Mouse (Mus musculus) stomach, postnatal 0 days (tissue): ENCODE data around the gene Tmem109. TPM values are rescaled to one million over a fixed set of nuclear protein-coding genes. Genes with fewer than 3 reads are reported as not detected.

Experiments
- ATAC-seq: fragments of 200-750 bp; cut with Nextera tagmentation; 2 replicates; pipeline ENCODE4 v1.8.0; 2017; ENCODE audit not compliant: low FRiP score, low TSS enrichment
- DNase-seq: peaks from one replicate; pipeline ENCODE4 v3.0.0-alpha.2; 2016; ENCODE audit warnings: low spot score
- H3K27ac ChIP-seq: fragments of 300-500 bp; sonication (generic); replicated peaks from 2 replicates; pipeline ENCODE4 v1.5.1; 2014; ENCODE audit warnings: mild to moderate bottlenecking, control low read depth
- H3K27me3 ChIP-seq: fragments of 300-500 bp; sonication (generic); 2 replicates; pipeline ENCODE4 v1.6.1; 2014; ENCODE audit warnings: low read length; ENCODE audit not compliant: control insufficient read depth, insufficient read depth
- H3K36me3 ChIP-seq: fragments of 300-500 bp; sonication (generic); 2 replicates; pipeline ENCODE4 v1.6.1; 2014; ENCODE audit warnings: low read length, mixed read lengths; ENCODE audit not compliant: control insufficient read depth, insufficient read depth
- H3K4me1 ChIP-seq: fragments of 300-500 bp; sonication (generic); replicated peaks from 2 replicates; pipeline ENCODE4 v1.6.1; 2014; ENCODE audit warnings: antibody characterized with exemption; ENCODE audit not compliant: control insufficient read depth, insufficient read depth
- H3K4me2 ChIP-seq: fragments of 300-500 bp; sonication (generic); replicated peaks from 2 replicates; pipeline ENCODE4 v1.6.1; 2014; ENCODE audit warnings: low read depth, mild to moderate bottlenecking, control low read depth, moderate library complexity
- H3K4me3 ChIP-seq: fragments of 300-500 bp; sonication (generic); 2 replicates; pipeline ENCODE4 v1.5.1; 2014; ENCODE audit warnings: low read depth, low read length, control low read depth
- H3K9ac ChIP-seq: fragments of 300-500 bp; sonication (generic); 2 replicates; pipeline ENCODE4 v1.6.1; 2014; ENCODE audit warnings: mild to moderate bottlenecking, low read length, control low read depth, mixed read lengths
- H3K9me3 ChIP-seq: fragments of 300-500 bp; sonication (generic); 2 replicates; pipeline ENCODE4 v1.6.1; 2016; ENCODE audit warnings: low read length; ENCODE audit not compliant: control insufficient read depth
- CTCF ChIP-seq: IDR thresholded peaks from 2 replicates; pipeline ENCODE4 v1.5.1; 2016; ENCODE audit warnings: antibody characterized with exemption, low read depth, mild to moderate bottlenecking, moderate library complexity
- EP300 ChIP-seq: optimal IDR thresholded peaks from 2 replicates; pipeline ENCODE3; 2016; ENCODE audit warnings: antibody characterized with exemption
- WGBS: fragments of 180-500 bp; shearing (Covaris S2); extraction: QIAGEN DNeasy Blood & Tissue Kit; methylation state at CpG from one replicate; pipeline ENCODE4 v1.1.7; 2014; 5-methylcytosine and 5-hydroxymethylcytosine counted together
- polyA plus RNA-seq: library from polyadenylated mRNA; unstranded; fragments of >200 nt; fragmentation: Nextera tagmentation; extraction: Ambion mirVana; gene quantifications from 2 replicates; pipeline ENCODE4 v1.2.1, GENCODE M21; 2015

Tmem109 gene
- 176 and 186 TPM in 2 replicates for polyA plus RNA-seq

GRCm38 (mm10) chr19:10881426-10882154 is at the start of gene Tmem109:
TSS of gene Tmem109 (minus strand) at chr19:10882001.
- Histone ChIP-seq H3K4me1 (no peaks in the 10 kb centered on the region), H3K27ac (peak within 1 kb of the TSS; percentile 94), H3K4me2 (peak within 1 kb of the TSS; percentile 88), H3K9ac (peak within 1 kb of the TSS; percentile 73), H3K4me3 (peak within 1 kb of the TSS; percentile 64), H3K27me3 (no peaks in the 10 kb centered on the region), H3K9me3 (no peaks in the 10 kb centered on the region), H3K36me3 (no peaks in the 10 kb centered on the region)
- TF ChIP-seq EP300 (no peak), CTCF (peak; percentile 58)
- DNase-seq (peak; percentile 94), ATAC-seq (peak; percentile 84)
- WGBS: under 1% methylated on average over 49 of the region's 49 CpGs

- ATAC-seq: no peak
- Histone ChIP-seq H3K4me1 (no peaks in the 10 kb centered on the region), H3K27me3 (no peaks in the 10 kb centered on the region), H3K9ac (no peak overlapping the region), H3K27ac (no peak overlapping the region), H3K36me3 (no peaks in the 10 kb centered on the region), H3K4me3 (no peak overlapping the region), H3K9me3 (no peaks in the 10 kb centered on the region), H3K4me2 (no peak overlapping the region)
- 75% methylated on average over 2 of the region's 2 CpGs for WGBS
- TF ChIP-seq CTCF (no peak), EP300 (no peak)
- DNase-seq: no peak
These were observed 48.8 kb upstream of the Tmem109 start for GRCm38 (mm10) chr19:10930641-10931040.

GRCm38 (mm10) chr19:10926666-10927065 is 44.9 kb upstream of the Tmem109 start:
- no peak for ATAC-seq
- H3K9ac ChIP-seq: no peak overlapping the region
- H3K27ac ChIP-seq: no peak overlapping the region
- H3K4me3 ChIP-seq: no peak overlapping the region
- WGBS: 52% methylated on average over 4 of the region's 4 CpGs
- no peak overlapping the region for H3K4me2 ChIP-seq
- TF ChIP-seq CTCF: no peak
- no peak for TF ChIP-seq EP300
- H3K27me3 ChIP-seq: no peaks in the 10 kb centered on the region
- no peak for DNase-seq
- no peaks in the 10 kb centered on the region for H3K4me1 ChIP-seq
- no peaks in the 10 kb centered on the region for H3K36me3 ChIP-seq
- H3K9me3 ChIP-seq: no peaks in the 10 kb centered on the region

GRCm38 (mm10) chr19:10926123-10926621 is 44.4 kb upstream of the Tmem109 start:
- TF ChIP-seq CTCF: no peak
- TF ChIP-seq EP300: no peak
- no peaks in the 10 kb centered on the region for H3K9me3 ChIP-seq
- H3K4me2 ChIP-seq: no peak overlapping the region
- no peak overlapping the region for H3K27ac ChIP-seq
- DNase-seq (no peak), ATAC-seq (no peak)
- WGBS: 57% methylated on average over 6 of the region's 6 CpGs
- no peaks in the 10 kb centered on the region for H3K4me1 ChIP-seq
- no peak overlapping the region for H3K9ac ChIP-seq
- no peaks in the 10 kb centered on the region for H3K27me3 ChIP-seq
- H3K4me3 ChIP-seq: no peak overlapping the region
- no peaks in the 10 kb centered on the region for H3K36me3 ChIP-seq

GRCm38 (mm10) chr19:10924220-10924619 is 42.4 kb upstream of the Tmem109 start:
- Histone ChIP-seq H3K4me2 (no peak overlapping the region), H3K27ac (no peak overlapping the region), H3K27me3 (no peaks in the 10 kb centered on the region), H3K9ac (no peak overlapping the region), H3K36me3 (no peaks in the 10 kb centered on the region), H3K9me3 (no peaks in the 10 kb centered on the region), H3K4me1 (no peaks in the 10 kb centered on the region), H3K4me3 (no peak overlapping the region)
- no peak for DNase-seq
- 36% methylated on average over 4 of the region's 4 CpGs for WGBS
- no peak for TF ChIP-seq CTCF
- no peak for TF ChIP-seq EP300
- no peak for ATAC-seq

GRCm38 (mm10) chr19:10921058-10921457 is 39.3 kb upstream of the Tmem109 start:
- Histone ChIP-seq H3K27me3 (no peaks in the 10 kb centered on the region), H3K4me2 (no peak overlapping the region), H3K9me3 (no peaks in the 10 kb centered on the region), H3K4me1 (no peaks in the 10 kb centered on the region), H3K4me3 (no peak overlapping the region), H3K27ac (no peak overlapping the region), H3K36me3 (no peaks in the 10 kb centered on the region), H3K9ac (no peak overlapping the region)
- ATAC-seq (no peak), DNase-seq (no peak)
- 62% methylated on average over 3 of the region's 3 CpGs for WGBS
- TF ChIP-seq EP300 (no peak), CTCF (no peak)
